Mouse (Mus musculus): ENCODE measurements at regions not wholly inside any gene's neighbourhood (a gene's known extent, or its start where the extent isn't known, plus 50 kb on each side); places are given as distances from the start of the nearest gene placed in this dataset.
A peak's percentile ranks its signal among the peaks of the same experiment; 100 is the strongest.

DNA sequence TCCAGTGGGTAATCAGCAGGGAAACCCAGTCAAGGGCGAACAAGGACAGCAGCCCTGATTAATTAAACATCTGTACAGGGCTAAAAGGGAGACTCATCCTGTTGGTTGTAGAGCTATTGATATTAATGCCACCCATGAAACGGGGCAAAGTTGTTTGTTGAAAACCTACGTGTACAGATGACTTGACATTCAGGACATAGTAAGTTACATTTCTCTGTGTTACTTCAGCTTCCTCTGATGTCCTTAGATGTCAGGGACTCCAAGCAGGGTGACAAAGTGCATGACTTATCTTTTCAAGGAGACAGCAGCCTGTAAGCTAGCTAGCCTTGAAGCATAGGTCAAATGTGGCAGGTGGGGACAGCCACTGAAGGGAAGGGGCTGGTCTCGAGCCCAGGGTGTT, 390.5 kb downstream of the Ccdc171 start:
- no peak for DNase-seq (ENCODE audit: low spot score)

DNA sequence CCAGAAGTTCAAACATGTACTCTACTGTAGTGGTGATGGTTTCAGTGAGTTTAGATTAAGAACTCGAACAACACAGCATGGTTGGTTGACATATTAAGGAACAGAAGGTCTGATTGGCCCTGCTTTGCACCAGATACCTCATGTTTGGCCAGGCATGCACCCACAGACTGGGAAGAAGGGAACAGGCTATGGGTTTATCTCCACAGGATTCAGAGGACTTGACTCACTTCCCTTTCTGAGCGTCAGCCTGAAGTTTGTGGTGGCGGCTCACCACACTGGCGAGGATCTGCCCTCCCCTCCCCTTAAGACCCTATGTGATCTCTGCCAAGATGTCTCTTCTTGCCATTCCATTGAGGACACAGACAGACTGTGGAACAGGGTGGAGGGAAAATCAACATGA, 391.7 kb downstream of the Ccdc171 start:
- no peak for DNase-seq (ENCODE audit: low spot score)

DNA sequence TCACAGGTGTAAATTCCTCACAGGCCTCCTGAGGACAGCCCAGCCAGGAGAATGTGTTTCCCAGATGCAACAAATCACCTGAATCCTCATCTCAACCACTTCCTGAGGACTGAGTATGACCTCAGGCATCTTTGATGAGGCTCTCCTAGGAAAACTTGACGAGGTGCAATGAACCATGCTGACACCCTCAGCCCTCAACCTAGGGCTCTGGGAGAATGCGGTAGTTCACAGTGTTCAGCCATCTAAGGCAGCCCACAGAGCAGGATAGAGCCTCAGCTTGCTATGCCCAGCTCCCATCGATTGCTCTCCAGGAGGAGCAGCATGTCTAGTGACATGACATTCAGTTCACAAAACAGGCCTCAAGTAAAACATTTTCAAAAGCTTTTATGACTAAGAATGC, 392.7 kb downstream of the Ccdc171 start:
- DNase-seq (ENCODE audit: low spot score): no peak

DNA sequence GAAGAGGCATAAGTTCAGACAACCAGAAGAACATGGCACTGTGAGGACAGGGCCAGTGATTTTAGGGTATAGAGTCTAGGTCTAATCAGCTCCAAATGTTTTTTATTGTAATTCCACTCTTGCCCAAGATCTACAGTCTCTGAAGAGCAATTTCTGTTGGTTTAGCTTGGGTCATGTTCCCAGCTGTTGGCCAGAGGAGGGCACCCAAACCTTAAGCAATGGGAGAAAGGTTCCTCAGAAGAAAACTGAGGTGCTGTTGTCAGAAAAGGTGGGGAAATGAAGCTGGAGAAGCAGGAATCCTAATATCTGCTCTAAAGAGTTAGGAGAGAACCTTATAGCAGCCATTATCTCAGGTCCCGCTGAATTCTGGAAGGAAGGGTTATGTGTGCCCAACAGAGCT, 393.7 kb downstream of the Ccdc171 start:
- DNase-seq (ENCODE audit: low spot score): no peak

DNA sequence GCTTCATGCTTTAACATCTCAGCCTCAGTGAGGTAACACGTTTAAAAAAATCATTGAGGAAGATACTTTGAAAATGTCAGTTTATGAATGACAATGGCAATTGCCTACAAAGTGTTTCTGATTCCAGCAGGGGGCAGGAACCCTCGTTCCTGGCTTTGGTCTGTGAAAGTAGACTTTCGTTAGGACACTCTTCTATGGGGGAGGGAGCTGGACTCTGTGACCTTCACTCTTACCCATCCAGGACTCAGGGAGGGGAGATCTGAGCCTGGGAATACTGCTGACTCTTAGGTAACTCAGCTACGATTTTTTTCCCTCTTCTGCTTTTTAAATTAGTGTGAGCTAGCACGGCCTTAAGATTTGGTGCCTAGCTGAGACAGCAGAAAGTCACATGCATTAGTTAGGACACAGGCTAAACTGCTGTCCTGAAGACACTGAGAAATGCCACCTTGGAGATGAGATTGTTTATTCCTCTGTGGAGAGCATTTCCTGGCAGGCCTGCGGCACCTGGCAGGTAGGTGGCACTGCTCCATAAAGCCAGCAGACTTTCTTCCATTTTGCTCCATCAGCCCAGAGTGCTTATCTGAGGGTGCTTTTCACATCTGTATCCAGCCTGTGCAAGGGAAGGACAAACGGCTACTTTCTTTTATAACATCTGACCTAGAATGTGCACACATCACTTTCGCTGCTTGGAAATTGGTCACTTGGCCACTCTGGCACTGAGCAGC, 399.9 kb downstream of the Ccdc171 start:
- DNase-seq (ENCODE audit: low spot score): no peak

DNA sequence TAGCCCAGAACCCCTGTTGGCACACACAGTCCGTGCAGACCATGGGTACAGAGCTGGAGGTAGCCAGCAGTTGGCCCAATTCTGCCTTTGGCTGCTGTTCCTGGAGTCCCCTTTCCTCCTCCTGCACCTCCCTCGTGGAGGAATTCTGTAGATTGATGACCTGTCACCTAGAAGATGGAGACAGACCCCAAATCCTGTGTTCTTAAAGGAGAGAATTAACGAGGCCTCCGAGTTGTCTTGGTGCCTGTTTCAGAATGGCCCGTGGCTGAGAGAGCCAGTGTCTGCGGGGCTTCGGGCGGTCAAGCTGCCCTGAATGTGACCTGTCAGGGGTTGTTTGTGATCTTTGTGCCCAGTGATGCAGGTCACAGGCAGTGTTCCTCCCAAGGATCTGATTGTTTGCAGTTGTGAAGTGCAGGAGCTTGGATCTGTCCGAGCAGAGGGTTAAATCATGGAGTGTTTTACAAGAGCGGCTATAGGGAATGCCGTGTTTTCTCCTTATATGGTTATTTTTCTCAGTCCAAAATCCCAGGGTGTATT, 400.9 kb downstream of the Ccdc171 start:
- no peak for DNase-seq (ENCODE audit: low spot score)

DNA sequence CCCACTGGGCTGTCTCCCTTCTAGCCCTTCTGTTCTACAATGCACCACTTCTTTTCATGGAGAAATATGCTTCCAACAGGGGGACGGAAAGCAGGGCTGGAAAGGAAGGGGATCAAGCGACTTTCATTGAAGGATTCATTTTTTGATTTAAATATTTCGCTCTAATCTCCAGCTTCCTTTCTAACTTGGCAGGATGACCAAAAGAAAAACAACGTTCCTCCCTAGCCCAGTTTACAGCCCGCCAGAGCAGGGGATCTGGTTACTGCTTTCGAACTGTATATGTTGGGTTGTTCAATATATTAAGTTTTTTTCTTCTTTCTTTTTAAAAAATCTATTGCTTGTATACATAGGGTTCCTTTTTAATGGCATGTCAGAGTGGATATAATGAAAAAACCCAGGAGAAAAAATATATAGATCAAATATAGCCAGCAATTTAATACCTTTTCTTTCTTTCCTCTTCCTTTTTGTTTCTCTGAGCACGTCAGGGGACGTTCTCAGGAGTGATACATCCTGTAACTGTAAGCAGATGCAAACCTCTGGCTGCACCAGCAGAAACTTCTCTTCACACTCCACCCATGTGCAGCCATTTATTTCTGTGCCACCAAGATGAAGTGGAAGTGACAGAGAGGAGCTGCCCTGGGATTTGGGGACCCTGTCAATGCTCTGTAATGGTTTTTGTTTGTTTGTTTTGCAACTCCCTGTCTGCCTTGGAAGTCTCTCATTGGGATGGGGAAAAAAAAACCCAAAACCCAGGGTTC, 406.7 kb downstream of the Ccdc171 start:
- no peak for DNase-seq (ENCODE audit: low spot score)

DNA sequence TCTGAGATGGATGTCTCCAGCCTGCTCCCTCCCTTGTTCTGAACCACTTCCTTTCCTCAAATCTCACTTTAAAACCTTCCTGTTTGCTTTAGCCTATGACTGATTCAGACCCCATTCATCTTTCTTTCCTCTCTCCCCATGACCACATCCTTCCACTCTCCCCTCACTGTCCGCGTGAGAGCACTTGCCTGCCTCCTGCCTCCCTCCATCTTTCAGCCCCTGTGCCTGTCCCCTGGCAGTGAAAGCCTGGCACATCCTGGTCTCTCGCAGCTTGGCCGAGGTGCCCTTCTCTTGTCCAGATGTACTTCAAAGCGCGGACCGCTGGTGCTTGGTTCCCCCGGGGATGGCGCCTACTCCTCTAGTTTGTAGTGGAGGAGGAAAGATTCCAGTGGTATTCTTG, 416.3 kb downstream of the Ccdc171 start:
- no peak for DNase-seq (ENCODE audit: low spot score)

DNA sequence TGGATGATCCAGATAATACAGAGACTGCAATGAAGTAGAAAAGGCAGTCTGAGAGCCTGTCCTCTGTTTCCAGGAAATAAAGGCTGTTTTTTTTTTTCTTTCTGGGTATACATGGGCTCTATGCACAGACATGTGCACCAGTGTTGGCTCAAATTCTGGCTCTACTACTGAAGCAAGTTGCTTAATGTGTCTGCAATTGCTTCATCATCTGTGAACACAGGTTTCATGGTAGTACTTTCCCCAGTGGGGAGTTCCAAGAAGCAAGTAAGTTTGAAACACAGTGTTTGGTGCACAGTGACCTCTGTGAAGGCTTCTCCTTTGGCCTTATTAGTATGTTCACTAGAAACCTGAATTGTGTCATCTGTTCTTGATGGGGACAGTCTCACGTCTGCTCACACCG, 424.3 kb downstream of the Ccdc171 start:
- DNase-seq (ENCODE audit: low spot score): no peak

DNA sequence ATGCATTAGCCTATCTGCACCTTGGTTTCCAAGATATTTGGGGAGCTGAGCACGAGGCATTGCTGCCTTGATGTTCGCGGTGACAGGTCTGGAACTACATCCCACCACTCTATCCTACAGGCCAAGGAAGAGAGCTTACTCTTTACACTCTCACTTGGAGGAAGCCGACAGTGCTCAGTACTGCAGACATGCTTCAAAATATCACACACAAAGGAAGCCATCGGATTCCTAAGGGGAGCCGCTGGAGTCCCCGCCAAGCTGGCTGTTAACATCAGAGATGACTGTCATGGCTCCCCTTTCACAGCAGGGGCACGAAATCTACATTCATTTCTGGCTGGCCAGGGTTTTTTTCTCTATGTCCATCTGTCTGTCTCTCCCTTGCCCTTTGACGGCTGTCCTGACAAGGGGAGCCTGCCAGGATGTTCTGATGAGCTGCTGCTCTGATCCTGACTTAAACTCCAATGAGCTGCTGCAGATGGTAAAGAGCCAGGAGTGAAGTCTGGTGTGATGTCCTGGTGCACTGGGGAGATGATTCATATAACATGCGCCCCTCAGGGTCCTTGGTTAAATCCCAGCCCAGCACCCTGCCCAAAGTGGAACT, 425.6 kb downstream of the Ccdc171 start:
- DNase-seq (ENCODE audit: low spot score): no peak

DNA sequence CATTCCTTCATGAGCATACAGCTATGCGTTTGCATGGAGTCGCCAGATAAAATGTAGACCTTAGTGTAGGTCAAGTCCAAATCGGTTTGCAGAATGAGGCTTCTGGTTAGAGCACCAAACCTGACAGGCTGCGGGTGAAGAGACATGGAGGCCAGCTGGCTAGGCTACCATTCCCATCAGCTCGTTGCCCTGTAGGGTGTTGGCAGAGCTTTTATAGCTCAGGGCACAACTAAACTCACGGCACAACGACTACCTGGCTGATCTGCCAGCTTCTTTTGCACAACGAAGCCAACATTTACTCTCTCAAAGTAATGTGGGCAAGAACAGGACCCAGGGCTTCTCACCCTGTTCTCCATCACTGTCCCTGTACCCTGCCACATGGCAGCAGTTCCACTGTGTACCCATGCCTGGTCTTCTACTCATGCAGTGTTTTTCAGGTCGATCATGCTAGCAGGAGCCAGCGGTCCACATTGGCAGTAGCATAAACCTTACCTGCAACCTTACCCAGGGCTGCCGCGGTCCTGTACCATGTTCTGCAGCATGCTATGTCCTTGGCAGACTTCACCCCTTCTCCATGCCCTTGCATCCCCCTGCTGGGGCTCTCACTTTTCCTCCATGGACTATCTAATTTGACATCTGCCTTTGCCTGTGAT, 431.0 kb downstream of the Ccdc171 start:
- no peak for DNase-seq (ENCODE audit: low spot score)

DNA sequence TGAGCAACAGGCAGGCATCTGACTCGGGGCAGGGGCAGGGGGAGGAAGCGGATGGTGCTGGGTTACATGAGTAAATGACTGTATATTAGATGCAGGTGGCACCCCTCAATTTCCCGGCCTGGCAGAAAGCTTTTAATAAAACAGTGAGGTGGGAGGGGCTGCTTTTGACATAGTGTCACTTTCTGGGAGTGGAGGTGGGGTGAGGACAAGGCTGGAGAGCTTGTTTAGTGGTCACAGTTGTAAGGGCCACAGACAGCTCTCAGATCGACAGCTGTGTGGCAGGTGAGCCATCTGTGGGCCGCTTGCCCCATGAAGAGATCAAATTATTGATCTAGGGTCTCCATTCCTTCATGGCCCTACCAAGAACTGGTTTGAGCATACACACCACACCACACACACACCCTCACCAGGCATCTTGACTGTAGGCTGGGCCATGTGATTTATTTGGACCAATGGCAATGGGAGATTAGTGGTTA, 431.9 kb downstream of the Ccdc171 start:
- DNase-seq (ENCODE audit: low spot score): no peak

DNA sequence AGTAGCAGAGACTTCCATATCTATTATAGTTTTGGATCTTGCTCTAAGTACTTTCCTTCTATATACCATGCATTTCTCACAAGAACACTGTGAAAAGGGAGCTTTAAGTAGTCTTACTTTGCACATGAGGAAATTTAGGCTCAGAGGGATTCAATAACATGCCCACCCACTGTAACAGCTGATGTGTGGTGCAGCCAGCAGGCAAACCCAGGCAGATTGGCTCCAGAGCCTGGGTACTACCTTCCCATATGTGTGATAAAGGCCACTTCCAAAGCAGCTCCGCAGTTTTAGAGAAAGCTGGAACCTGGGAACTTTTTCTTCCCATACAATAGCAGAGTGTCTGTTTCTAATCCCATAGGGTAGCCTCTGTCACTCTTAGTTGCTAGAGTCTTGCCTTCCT, 441.6 kb downstream of the Ccdc171 start:
- no peak for DNase-seq (ENCODE audit: low spot score)

DNA sequence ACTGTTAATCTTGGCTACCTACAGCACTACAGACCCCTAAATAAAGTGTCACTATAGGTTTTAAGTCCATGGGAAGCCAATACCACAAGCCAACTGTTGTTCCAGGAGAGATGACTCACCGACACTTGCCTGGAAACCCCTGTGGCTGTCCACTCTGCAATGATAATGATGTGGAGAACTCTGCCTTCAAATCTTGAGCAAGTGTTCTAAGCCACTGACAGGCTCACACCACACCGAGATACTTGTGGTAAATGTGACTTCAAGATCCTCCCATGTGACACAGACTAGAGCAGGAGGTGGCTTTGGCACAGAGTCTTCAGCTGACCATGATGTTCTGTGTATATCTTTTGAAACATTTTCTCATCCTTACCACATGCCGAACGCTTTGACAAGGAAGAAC, 447.8 kb downstream of the Ccdc171 start:
- DNase-seq (ENCODE audit: low spot score): no peak

DNA sequence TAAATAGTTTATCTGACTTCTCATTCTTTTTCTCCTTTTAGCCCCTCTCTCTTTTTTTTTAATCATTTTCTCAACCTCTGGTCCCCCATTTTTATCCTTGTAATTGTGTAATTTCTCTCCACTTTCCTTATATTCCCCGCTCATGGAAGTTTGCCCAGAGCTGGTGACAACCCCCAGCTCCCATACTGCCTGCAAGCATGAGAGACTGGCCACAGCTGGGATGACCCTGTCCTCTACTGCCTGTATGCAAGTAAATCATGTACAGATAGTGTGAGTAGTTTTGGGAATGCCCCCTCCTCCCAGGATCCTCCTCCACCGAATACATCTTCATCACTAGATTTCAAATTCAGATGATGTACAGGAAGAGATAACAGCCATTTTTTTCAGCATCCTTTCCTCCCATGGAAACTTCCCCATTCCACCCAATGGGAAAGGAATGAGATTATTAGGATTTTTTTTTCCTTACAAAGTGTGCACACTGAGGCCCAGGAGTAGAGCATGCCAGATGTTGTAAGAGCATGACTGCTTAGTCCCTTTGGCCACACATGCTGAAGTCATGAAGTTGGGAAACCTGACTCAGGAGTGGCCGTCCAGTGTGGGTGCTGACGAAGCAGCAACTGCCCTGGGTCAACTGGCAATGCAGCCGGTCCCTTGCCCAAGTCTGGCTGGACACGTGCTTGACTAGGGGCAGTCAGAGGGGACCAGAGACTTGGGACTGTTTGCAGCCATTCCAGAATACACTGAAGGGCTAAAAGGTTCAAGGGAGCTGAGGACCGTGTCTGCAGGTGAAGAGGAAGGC, 449.1 kb downstream of the Ccdc171 start:
- peak; percentile 46 for DNase-seq (ENCODE audit: low spot score)

DNA sequence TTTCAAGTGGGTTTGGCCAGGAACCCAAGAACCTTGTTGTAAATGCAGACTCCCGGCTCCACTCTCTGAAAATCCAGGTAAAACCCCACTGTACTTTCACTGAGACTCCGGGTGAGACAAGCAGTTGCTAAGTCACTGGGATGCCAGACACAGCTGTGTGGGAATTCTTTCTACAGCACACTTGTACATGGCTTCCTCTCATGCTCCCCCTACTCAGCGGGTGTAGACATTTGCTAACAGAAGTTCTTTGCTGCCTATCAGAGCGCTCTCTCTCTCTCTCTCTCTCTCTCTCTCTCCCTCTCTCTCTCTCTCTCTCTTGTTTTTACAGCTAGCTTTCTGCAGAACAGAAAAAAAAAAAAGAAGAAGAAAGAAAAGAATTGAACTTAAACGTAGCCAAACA, 450.2 kb downstream of the Ccdc171 start:
- no peak for DNase-seq (ENCODE audit: low spot score)

DNA sequence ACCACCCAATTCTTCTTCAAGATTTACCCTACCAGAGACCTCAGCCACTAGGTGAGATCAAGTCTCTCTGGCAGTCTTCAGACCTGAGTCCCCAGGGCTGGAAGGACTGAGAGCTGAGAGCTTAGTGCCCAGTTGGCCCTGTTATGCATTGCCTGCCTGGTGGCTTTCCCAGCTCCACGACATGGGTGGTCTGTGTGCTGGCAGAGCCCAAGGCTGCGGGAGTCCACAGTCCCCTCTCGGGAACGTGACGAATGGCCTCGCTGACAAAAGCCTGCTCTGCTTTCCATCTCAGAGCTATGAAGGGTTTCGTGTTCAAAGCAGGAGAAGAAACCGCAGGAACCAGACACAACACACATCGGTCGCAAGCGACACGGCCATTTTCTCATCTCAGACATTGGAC, 450.7 kb downstream of the Ccdc171 start:
- no peak for DNase-seq (ENCODE audit: low spot score)

DNA sequence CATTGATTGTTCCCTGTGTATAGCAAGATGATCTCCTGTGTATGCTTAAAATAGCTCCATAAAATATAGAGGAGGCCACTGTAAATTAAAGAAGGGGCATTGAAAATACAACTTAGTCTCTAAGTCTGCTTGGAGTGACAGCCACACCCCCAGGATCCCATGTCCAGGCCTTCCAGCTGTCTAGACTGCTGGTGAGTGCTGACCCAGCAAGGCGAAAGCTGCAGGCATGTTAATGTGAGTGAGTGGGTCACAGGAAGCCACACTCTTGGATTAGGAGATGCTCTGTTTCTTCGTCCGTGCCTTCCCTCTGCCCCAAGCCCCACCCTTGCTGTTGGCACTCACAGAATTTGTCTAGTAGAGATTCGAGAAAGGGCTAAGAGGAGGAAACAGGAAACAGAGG, 453.7 kb downstream of the Ccdc171 start:
- DNase-seq (ENCODE audit: low spot score): no peak

DNA sequence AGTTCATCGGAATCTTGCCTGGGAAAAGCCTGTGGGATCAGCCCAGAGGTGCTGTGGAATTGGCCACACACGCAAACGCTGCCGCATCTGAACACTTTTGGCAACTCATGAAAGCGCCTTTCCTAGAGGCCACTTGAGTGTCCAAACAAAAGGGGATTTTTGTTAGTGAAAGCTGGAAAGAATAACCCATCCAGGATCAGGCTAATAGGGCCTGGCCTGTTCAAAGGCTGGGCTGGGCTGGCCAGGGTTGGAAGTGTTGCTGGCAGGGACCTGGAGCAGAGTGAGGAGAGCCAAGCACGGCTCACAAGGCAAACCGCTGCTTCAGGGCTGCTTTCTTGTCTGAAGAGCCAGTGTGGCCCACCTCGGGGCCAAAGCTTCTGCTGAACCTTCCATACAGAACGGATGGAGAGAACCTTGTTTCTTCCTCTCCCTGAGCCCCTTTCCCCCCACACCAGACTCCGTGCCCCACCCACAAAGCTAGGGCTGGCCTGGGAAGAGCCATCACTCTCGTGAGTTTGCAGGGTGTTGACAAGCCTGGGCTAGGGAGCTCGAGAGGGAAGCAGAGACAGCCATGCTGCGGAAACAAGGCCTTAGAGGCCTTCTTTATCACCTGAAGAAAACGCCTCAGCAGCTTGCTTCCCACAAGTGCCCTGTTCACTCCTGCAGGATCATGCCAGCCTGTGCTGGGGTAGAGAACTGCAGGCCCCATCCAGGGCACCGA, 459.5 kb downstream of the Ccdc171 start:
- DNase-seq (ENCODE audit: low spot score): peak; percentile 31

DNA sequence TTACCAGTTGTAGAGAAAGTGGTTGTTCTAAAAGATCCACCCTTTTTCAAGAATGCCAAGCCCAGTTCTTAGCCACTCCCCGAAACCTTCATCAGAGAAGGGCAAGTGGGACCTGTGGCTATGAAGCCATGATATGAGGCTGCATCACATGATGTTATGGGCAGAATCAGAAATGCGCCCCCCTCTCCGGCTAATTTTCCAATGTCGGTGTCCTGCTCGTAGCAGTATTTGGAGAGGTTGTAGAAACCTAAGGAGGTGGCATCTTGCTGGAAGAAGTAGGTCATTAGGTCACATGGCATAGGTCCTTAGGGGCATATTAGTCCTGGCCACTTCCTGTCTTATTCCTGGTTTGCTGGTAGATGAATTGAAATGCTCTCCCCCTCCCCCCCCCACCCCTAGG, 460.1 kb downstream of the Ccdc171 start:
- DNase-seq (ENCODE audit: low spot score): no peak
